Mouse (Mus musculus): ENCODE measurements around the gene Mettl1.

GRCm38 (mm10) chr10:127050119-127050474 is 8.9 kb downstream of the Mettl1 start:
- TF ChIP-seq POLR2A (IDR thresholded peaks at IDR 0.05; ENCODE audit: low read depth, low read length) (no peak), CTCF (IDR thresholded peaks at IDR 0.05; ENCODE audit: borderline replicate concordance, insufficient read depth, low read length) (no peak)

Measured in embryonic fibroblast, embryonic 13.5 days (primary cell).